ENCODE assay signal across 8 mouse cellular contexts in the genomic region with DNA sequence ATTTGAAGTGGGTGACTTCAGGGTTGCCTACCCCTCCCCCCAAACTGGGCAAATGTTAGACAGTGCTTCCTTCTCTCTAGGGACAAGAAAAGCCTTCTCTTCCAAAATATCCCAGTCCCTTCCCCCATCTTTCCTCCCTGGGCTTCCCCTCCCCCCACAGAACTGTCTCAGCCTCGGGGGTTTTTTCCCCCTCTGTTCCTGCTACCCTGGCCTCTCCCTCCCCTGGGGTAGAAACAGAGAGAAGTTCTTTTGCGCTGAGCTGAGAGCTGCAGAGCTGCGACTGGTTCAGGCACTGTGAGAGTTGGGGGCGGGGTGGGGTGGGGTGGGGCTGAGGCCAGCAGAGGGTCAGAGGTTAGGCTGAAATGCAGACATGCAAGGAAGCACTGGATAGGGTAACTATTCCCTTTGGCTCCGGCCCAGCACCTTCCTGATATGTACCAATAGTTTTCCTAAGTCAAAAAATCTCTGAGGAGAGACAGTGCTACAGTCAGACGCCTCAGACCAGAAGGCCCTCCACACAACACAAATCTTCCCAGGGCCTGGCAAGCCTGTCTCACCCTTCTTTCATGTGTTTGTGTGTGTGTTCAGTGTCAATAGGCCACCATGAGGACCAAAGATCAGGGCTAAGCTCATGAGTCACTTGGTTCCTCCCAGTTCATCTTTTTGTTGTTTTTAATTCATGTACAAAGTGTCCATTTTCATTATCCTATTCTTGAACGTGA. TPM values are rescaled to one million over a fixed set of nuclear protein-coding genes. Genes with fewer than 3 reads are reported as not detected.
DNase-seq lines count a peak whose midpoint lies in the region; ATAC-seq lines count a peak whose summit lies in the region.

No protein-coding gene starts in this region.

- H3K36me3 ChIP-seq in heart, embryonic 12.5 days, result peaks cover 26% of the 10 kb centered on the region
- H3K36me3 ChIP-seq in midbrain, embryonic 11.5 days (ENCODE audit: control insufficient read depth, insufficient read depth, low read length), result peaks cover 14% of the 10 kb centered on the region

- H3K9me3 ChIP-seq in heart, embryonic 12.5 days (replicated peaks), result no peaks in the 10 kb centered on the region; the same call in 1 of the 2 replicates
- peaks cover 5% of the 10 kb centered on the region for H3K9me3 ChIP-seq in midbrain, embryonic 11.5 days (ENCODE audit: control insufficient read depth, low read length)

- no peaks in the 10 kb centered on the region for H3K27me3 ChIP-seq in heart, embryonic 12.5 days (replicated peaks)
- H3K27me3 ChIP-seq in midbrain, embryonic 11.5 days (ENCODE audit: control insufficient read depth, insufficient read depth, low read length), result no peaks in the 10 kb centered on the region

- DNase-seq in ovary, postnatal 36 days (ENCODE audit: low spot score), result peak; percentile 43
- no peak for DNase-seq in ovary, postnatal 14 days (ENCODE audit: low spot score)
- DNase-seq in kidney, postnatal 36 days, result peak; percentile 59 to 67
- DNase-seq in midbrain, embryonic 11.5 days (ENCODE audit: low spot score, missing footprints), result peak; percentile 89
- DNase-seq in thymus, postnatal 4 days, result peak; percentile 62
- no peak for DNase-seq in layer of hippocampus, postnatal 25 days (ENCODE audit: extremely low spot score in 1 of 2, low spot score in 1 of 2)

- peak overlapping the region; percentile 91 for H3K9ac ChIP-seq in heart, embryonic 12.5 days
- H3K9ac ChIP-seq in midbrain, embryonic 11.5 days (ENCODE audit: low read length), result peak overlapping the region; percentile 92

- H3K27ac ChIP-seq in brown adipose tissue, adult 24 weeks (replicated peaks; ENCODE audit: low read depth, low read length), result peak overlapping the region; percentile 99
- H3K27ac ChIP-seq in heart, embryonic 12.5 days (ENCODE audit: poor library complexity, severe bottlenecking), result peak overlapping the region; percentile 96
- peak overlapping the region; percentile 2; the same call in 1 of the 2 replicates for H3K27ac ChIP-seq in midbrain, embryonic 11.5 days (ENCODE audit: low read depth, low read length)

- H3K4me2 ChIP-seq in heart, embryonic 12.5 days, result peak overlapping the region; percentile 94
- H3K4me2 ChIP-seq in midbrain, embryonic 11.5 days, result peak overlapping the region; percentile 77

- peak overlapping the region; percentile 78 for H3K4me3 ChIP-seq in brown adipose tissue, adult 24 weeks (ENCODE audit: insufficient read depth, low read depth, low read length)
- H3K4me3 ChIP-seq in heart, embryonic 12.5 days, result peak overlapping the region; percentile 78
- H3K4me3 ChIP-seq in midbrain, embryonic 11.5 days (ENCODE audit: low read depth, low read length), result peak overlapping the region; percentile 61

- WGBS in heart, embryonic 12.5 days, result 4% methylated on average over 7 of the region's 7 CpGs
- 3% methylated on average over 7 of the region's 7 CpGs for WGBS in midbrain, embryonic 11.5 days

- peaks cover 6% of the 10 kb centered on the region; the same call in 1 of the 2 replicates for H3K4me1 ChIP-seq in brown adipose tissue, adult 24 weeks (ENCODE audit: control insufficient read depth, insufficient read depth, insufficient read length, low read length)
- peaks cover 66% of the 10 kb centered on the region for H3K4me1 ChIP-seq in heart, embryonic 12.5 days (replicated peaks)
- peaks cover 42% of the 10 kb centered on the region for H3K4me1 ChIP-seq in midbrain, embryonic 11.5 days (ENCODE audit: control insufficient read depth, insufficient read depth, low read length)

- peak; percentile 18; the same call in 1 of the 2 replicates for ATAC-seq in heart, embryonic 12.5 days (ENCODE audit: insufficient number of reproducible peaks, low FRiP score)
- ATAC-seq in midbrain, embryonic 11.5 days (ENCODE audit: low FRiP score), result no peak

RNA-seq across cellular contexts. Expression of a gene that starts 4.1 kb away (rescaled TPM):
- polyA plus RNA-seq in brown adipose tissue, adult 24 weeks (2012; ENCODE audit: insufficient read depth, insufficient read length, missing spikeins), result 7.4 and 8.8 TPM in 2 replicates
- polyA plus RNA-seq in heart, embryonic 12.5 days (2016; fragmentation: Nextera tagmentation; extraction: Ambion mirVana), result 22.8 and 23.7 TPM in 2 replicates
- polyA plus RNA-seq in midbrain, embryonic 11.5 days (2014; fragmentation: Nextera tagmentation; extraction: Ambion mirVana), result 24.1 and 25.2 TPM in 2 replicates
- total RNA-seq in layer of hippocampus, postnatal 25 days (2021), result 10 to 100 TPM in 1 of 2 experiments, 1 to 10 TPM in 1; 9.5 to 10.5 TPM

RNA-seq across cellular contexts. Expression of a gene that starts 8.4 kb away (rescaled TPM):
- 1.4 and 2.8 TPM in 2 replicates for polyA plus RNA-seq in brown adipose tissue, adult 24 weeks (2012; ENCODE audit: insufficient read depth, insufficient read length, missing spikeins)
- polyA plus RNA-seq in heart, embryonic 12.5 days (2016; fragmentation: Nextera tagmentation; extraction: Ambion mirVana), result 48.9 and 50.7 TPM in 2 replicates
- 59.8 and 61.0 TPM in 2 replicates for polyA plus RNA-seq in midbrain, embryonic 11.5 days (2014; fragmentation: Nextera tagmentation; extraction: Ambion mirVana)
- 1 to 10 TPM; 2.1 to 3.5 TPM for total RNA-seq in layer of hippocampus, postnatal 25 days (2021)

RNA-seq across cellular contexts. Expression of a gene that starts 10.1 kb away (rescaled TPM):
- 17.0 and 26.4 TPM in 2 replicates for polyA plus RNA-seq in brown adipose tissue, adult 24 weeks (2012; ENCODE audit: insufficient read depth, insufficient read length, missing spikeins)
- 22.4 and 26.6 TPM in 2 replicates for polyA plus RNA-seq in heart, embryonic 12.5 days (2016; fragmentation: Nextera tagmentation; extraction: Ambion mirVana)
- polyA plus RNA-seq in midbrain, embryonic 11.5 days (2014; fragmentation: Nextera tagmentation; extraction: Ambion mirVana), result 39.0 and 43.6 TPM in 2 replicates
- 10 to 100 TPM; 25.5 to 29.9 TPM for total RNA-seq in layer of hippocampus, postnatal 25 days (2021)

RNA-seq across cellular contexts. Expression of a gene that starts 27.7 kb away (rescaled TPM):
- 125 and 142 TPM in 2 replicates for polyA plus RNA-seq in brown adipose tissue, adult 24 weeks (2012; ENCODE audit: insufficient read depth, insufficient read length, missing spikeins)
- polyA plus RNA-seq in heart, embryonic 12.5 days (2016; fragmentation: Nextera tagmentation; extraction: Ambion mirVana), result 25.6 and 26.2 TPM in 2 replicates
- polyA plus RNA-seq in midbrain, embryonic 11.5 days (2014; fragmentation: Nextera tagmentation; extraction: Ambion mirVana), result 22.7 and 23.3 TPM in 2 replicates
- 10 to 100 TPM; 59.1 to 65.6 TPM for total RNA-seq in layer of hippocampus, postnatal 25 days (2021)

RNA-seq across cellular contexts. Expression of a gene that starts 28.2 kb away (rescaled TPM):
- 3.0 and 3.3 TPM in 2 replicates for polyA plus RNA-seq in brown adipose tissue, adult 24 weeks (2012; ENCODE audit: insufficient read depth, insufficient read length, missing spikeins)
- 21.6 and 25.0 TPM in 2 replicates for polyA plus RNA-seq in heart, embryonic 12.5 days (2016; fragmentation: Nextera tagmentation; extraction: Ambion mirVana)
- 19.4 and 21.5 TPM in 2 replicates for polyA plus RNA-seq in midbrain, embryonic 11.5 days (2014; fragmentation: Nextera tagmentation; extraction: Ambion mirVana)
- total RNA-seq in layer of hippocampus, postnatal 25 days (2021), result 10 to 100 TPM; 12.1 to 16.5 TPM

Comparison
In these comparisons a context has a peak if more than half of its experiments do, and no peak if none do; other contexts are left out.
1. DNase-seq: peak in ovary, postnatal 36 days (single experiment), kidney, postnatal 36 days (2 of 2), midbrain, embryonic 11.5 days (single experiment) and thymus, postnatal 4 days (single experiment); none in ovary, postnatal 14 days (single experiment) and layer of hippocampus, postnatal 25 days (0 of 2).
2. H3K27ac ChIP-seq: peak in every context shown above with its lines; median percentile 99 in brown adipose tissue, adult 24 weeks; 96 in heart, embryonic 12.5 days; 2 in midbrain, embryonic 11.5 days.
3. RNA of a gene that starts 8.4 kb away (polyA plus RNA-seq): 59.8 to 61.0 TPM in midbrain, embryonic 11.5 days and 48.9 to 50.7 TPM in heart, embryonic 12.5 days; 1.4 to 2.8 TPM in brown adipose tissue, adult 24 weeks; every median in the first group is over 10 times any median in the second.
4. Peak in every context shown above with its lines, with median percentiles within 50 percentile points of each other: H3K4me3 ChIP-seq.